Mouse (Mus musculus): ENCODE results near the gene Trpc3.
A peak's percentile ranks its signal among the peaks of the same experiment; 100 is the strongest.

Trpc3 gene

GRCm38 (mm10) chr3:36598811-36599210, 91.2 kb downstream of the Trpc3 start:
- no peak for DNase-seq

GRCm38 (mm10) chr3:36571827-36572378, 118.1 kb downstream of the Trpc3 start, which contains the start of gene Ccna2:
Gene Ccna2, minus strand, starts transcription at chr3:36572150.
- DNase-seq: peak; percentile 98

GRCm38 (mm10) chr3:36571361-36571826, 118.6 kb downstream of the Trpc3 start:
- DNase-seq: no peak
